Mouse (Mus musculus): ENCODE results near the gene Mfsd12. TPM values are rescaled to one million over a fixed set of nuclear protein-coding genes. Genes with fewer than 3 reads are reported as not detected.

Gene Mfsd12
- polyA plus RNA-seq, 1 experiment from 2014 or later = 9.8 TPM

- H3K27me3 ChIP-seq (replicated peaks; ENCODE audit: control insufficient read depth, insufficient read depth, low read length) = no peaks in the 10 kb centered on the region
- H3K4me3 ChIP-seq (ENCODE audit: low read depth, low read length) = peak overlapping the region; percentile 88
- H3K4me2 ChIP-seq (ENCODE audit: low read depth, low read length) = peak overlapping the region; percentile 92
- H3K27ac ChIP-seq (replicated peaks; ENCODE audit: low read depth, low read length) = peak overlapping the region; percentile 71
- peak; percentile 100 for DNase-seq (ENCODE audit: low spot score)
- H3K9ac ChIP-seq (ENCODE audit: low read depth, low read length) = peak overlapping the region; percentile 95
- WGBS = under 1% methylated on average over 34 of the region's 46 CpGs
- H3K36me3 ChIP-seq (ENCODE audit: control insufficient read depth, insufficient read depth, low read length) = peaks cover 18% of the 10 kb centered on the region
- H3K4me1 ChIP-seq (ENCODE audit: control insufficient read depth, insufficient read depth, low read length) = peaks cover 17% of the 10 kb centered on the region
- no peaks in the 10 kb centered on the region for H3K9me3 ChIP-seq (ENCODE audit: control insufficient read depth, low read length)
- ATAC-seq (ENCODE audit: low read depth) = peak; percentile 97
Measured at GRCm38 (mm10) chr10:81378553-81379182, 21.4 kb downstream of the Mfsd12 start.

- H3K9me3 ChIP-seq (ENCODE audit: control insufficient read depth, low read length) = no peaks in the 10 kb centered on the region
- 48% methylated on average over 3 of the region's 3 CpGs for WGBS
- H3K27me3 ChIP-seq (replicated peaks; ENCODE audit: control insufficient read depth, insufficient read depth, low read length) = no peaks in the 10 kb centered on the region
- peaks cover 17% of the 10 kb centered on the region for H3K4me1 ChIP-seq (ENCODE audit: control insufficient read depth, insufficient read depth, low read length)
- peak overlapping the region; percentile 60 for H3K9ac ChIP-seq (ENCODE audit: low read depth, low read length)
- peak overlapping the region; percentile 60 for H3K4me2 ChIP-seq (ENCODE audit: low read depth, low read length)
- peak overlapping the region; percentile 88 for H3K4me3 ChIP-seq (ENCODE audit: low read depth, low read length)
- H3K36me3 ChIP-seq (ENCODE audit: control insufficient read depth, insufficient read depth, low read length) = peaks cover 13% of the 10 kb centered on the region
- peak overlapping the region; percentile 71 for H3K27ac ChIP-seq (replicated peaks; ENCODE audit: low read depth, low read length)
- DNase-seq (ENCODE audit: low spot score) (no peak), ATAC-seq (ENCODE audit: low read depth) (no peak)
Measured at GRCm38 (mm10) chr10:81379183-81379553, 21.9 kb downstream of the Mfsd12 start.

- ATAC-seq (ENCODE audit: low read depth) = no peak
Measured at GRCm38 (mm10) chr10:81379809-81380378, 22.6 kb downstream of the Mfsd12 start.

GRCm38 (mm10) chr10:81382039-81382438, 24.7 kb downstream of the Mfsd12 start:
- ATAC-seq (ENCODE audit: low read depth) = no peak
- Histone ChIP-seq H3K9me3 (ENCODE audit: control insufficient read depth, low read length) (no peaks in the 10 kb centered on the region), H3K27me3 (replicated peaks; ENCODE audit: control insufficient read depth, insufficient read depth, low read length) (no peaks in the 10 kb centered on the region), H3K4me1 (ENCODE audit: control insufficient read depth, insufficient read depth, low read length) (peaks cover 15% of the 10 kb centered on the region), H3K36me3 (ENCODE audit: control insufficient read depth, insufficient read depth, low read length) (peaks cover 13% of the 10 kb centered on the region), H3K4me2 (ENCODE audit: low read depth, low read length) (no peak overlapping the region), H3K9ac (ENCODE audit: low read depth, low read length) (peak overlapping the region; percentile 34; the same call in 1 of the 2 replicates), H3K27ac (replicated peaks; ENCODE audit: low read depth, low read length) (no peak overlapping the region), H3K4me3 (ENCODE audit: low read depth, low read length) (no peak overlapping the region)
- no peak for DNase-seq (ENCODE audit: low spot score)
- WGBS = 71% methylated on average over 5 of the region's 5 CpGs

More at GRCm38 (mm10) chr10:81379809-81380378, 22.6 kb downstream of the Mfsd12 start:
- H3K4me3 ChIP-seq (ENCODE audit: low read depth, low read length) = no peak overlapping the region
- H3K27me3 ChIP-seq (replicated peaks; ENCODE audit: control insufficient read depth, insufficient read depth, low read length) = no peaks in the 10 kb centered on the region
- H3K27ac ChIP-seq (replicated peaks; ENCODE audit: low read depth, low read length) = no peak overlapping the region
- no peaks in the 10 kb centered on the region for H3K9me3 ChIP-seq (ENCODE audit: control insufficient read depth, low read length)
- peaks cover 18% of the 10 kb centered on the region for H3K4me1 ChIP-seq (ENCODE audit: control insufficient read depth, insufficient read depth, low read length)
- 88% methylated on average over 6 of the region's 6 CpGs for WGBS
- H3K9ac ChIP-seq (ENCODE audit: low read depth, low read length) = no peak overlapping the region
- H3K4me2 ChIP-seq (ENCODE audit: low read depth, low read length) = no peak overlapping the region
- peaks cover 10% of the 10 kb centered on the region for H3K36me3 ChIP-seq (ENCODE audit: control insufficient read depth, insufficient read depth, low read length)
- no peak for DNase-seq (ENCODE audit: low spot score)

GRCm38 (mm10) chr10:81383802-81384604, 26.7 kb downstream of the Mfsd12 start, which contains the start of the genes Dohh and Gm48551:
Gene Dohh (plus strand): TSS chr10:81384428.
Gene Gm48551 (plus strand): TSS chr10:81384466.
- Histone ChIP-seq H3K27ac (replicated peaks; ENCODE audit: low read depth, low read length) (peak within 1 kb of the TSS; percentile 83), H3K27me3 (replicated peaks; ENCODE audit: control insufficient read depth, insufficient read depth, low read length) (no peaks in the 10 kb centered on the region), H3K9ac (ENCODE audit: low read depth, low read length) (peak within 1 kb of the TSS; percentile 86), H3K4me2 (ENCODE audit: low read depth, low read length) (peak within 1 kb of the TSS; percentile 90), H3K4me1 (ENCODE audit: control insufficient read depth, insufficient read depth, low read length) (0 out of 2 replicates have a peak, but pooled peaks cover 10% of the 10 kb centered on the region), H3K36me3 (ENCODE audit: control insufficient read depth, insufficient read depth, low read length) (peaks cover 33% of the 10 kb centered on the region), H3K4me3 (ENCODE audit: low read depth, low read length) (peak within 1 kb of the TSS; percentile 99), H3K9me3 (ENCODE audit: control insufficient read depth, low read length) (no peaks in the 10 kb centered on the region)
- WGBS = 5% methylated on average over 50 of the region's 54 CpGs
- peak; percentile 97 for ATAC-seq (ENCODE audit: low read depth)
- peak; percentile 99 for DNase-seq (ENCODE audit: low spot score)

GRCm38 (mm10) chr10:81384605-81384982, 27.3 kb downstream of the Mfsd12 start:
- 0 out of 2 replicates have a peak, but pooled peaks cover 10% of the 10 kb centered on the region for H3K4me1 ChIP-seq (ENCODE audit: control insufficient read depth, insufficient read depth, low read length)
- no peaks in the 10 kb centered on the region for H3K27me3 ChIP-seq (replicated peaks; ENCODE audit: control insufficient read depth, insufficient read depth, low read length)
- peak overlapping the region; percentile 83 for H3K27ac ChIP-seq (replicated peaks; ENCODE audit: low read depth, low read length)
- peak overlapping the region; percentile 90 for H3K4me2 ChIP-seq (ENCODE audit: low read depth, low read length)
- 0% methylated on average over 18 of the region's 19 CpGs for WGBS
- H3K9ac ChIP-seq (ENCODE audit: low read depth, low read length) = peak overlapping the region; percentile 86
- H3K36me3 ChIP-seq (ENCODE audit: control insufficient read depth, insufficient read depth, low read length) = peaks cover 36% of the 10 kb centered on the region
- no peaks in the 10 kb centered on the region for H3K9me3 ChIP-seq (ENCODE audit: control insufficient read depth, low read length)
- peak overlapping the region; percentile 99 for H3K4me3 ChIP-seq (ENCODE audit: low read depth, low read length)
- DNase-seq (ENCODE audit: low spot score) = no peak
- ATAC-seq (ENCODE audit: low read depth) = 0 out of 2 replicates have a peak, but pooled peaks have one; percentile 5

- Histone ChIP-seq H3K4me3 (ENCODE audit: low read depth, low read length) (peak overlapping the region; percentile 99; the same call in 1 of the 2 replicates), H3K27me3 (replicated peaks; ENCODE audit: control insufficient read depth, insufficient read depth, low read length) (no peaks in the 10 kb centered on the region), H3K9me3 (ENCODE audit: control insufficient read depth, low read length) (no peaks in the 10 kb centered on the region), H3K4me2 (ENCODE audit: low read depth, low read length) (peak overlapping the region; percentile 90), H3K4me1 (ENCODE audit: control insufficient read depth, insufficient read depth, low read length) (0 out of 2 replicates have a peak, but pooled peaks cover 10% of the 10 kb centered on the region), H3K27ac (replicated peaks; ENCODE audit: low read depth, low read length) (no peak overlapping the region), H3K9ac (ENCODE audit: low read depth, low read length) (no peak overlapping the region; the same call in 1 of the 2 replicates), H3K36me3 (ENCODE audit: control insufficient read depth, insufficient read depth, low read length) (peaks cover 36% of the 10 kb centered on the region)
- ATAC-seq (ENCODE audit: low read depth) = no peak
- no peak for DNase-seq (ENCODE audit: low spot score)
- WGBS = 89% methylated on average over 21 of the region's 22 CpGs
Measured at GRCm38 (mm10) chr10:81385603-81386306, 28.5 kb downstream of the Mfsd12 start.

- H3K27ac ChIP-seq (replicated peaks; ENCODE audit: low read depth, low read length) = no peak overlapping the region
- H3K27me3 ChIP-seq (replicated peaks; ENCODE audit: control insufficient read depth, insufficient read depth, low read length) = no peaks in the 10 kb centered on the region
- WGBS = 92% methylated on average over 20 of the region's 20 CpGs
- H3K4me3 ChIP-seq (ENCODE audit: low read depth, low read length) = no peak overlapping the region
- no peak overlapping the region for H3K9ac ChIP-seq (ENCODE audit: low read depth, low read length)
- H3K4me2 ChIP-seq (ENCODE audit: low read depth, low read length) = no peak overlapping the region
- DNase-seq (ENCODE audit: low spot score) (no peak), ATAC-seq (ENCODE audit: low read depth) (no peak)
- peaks cover 36% of the 10 kb centered on the region for H3K36me3 ChIP-seq (ENCODE audit: control insufficient read depth, insufficient read depth, low read length)
- no peaks in the 10 kb centered on the region for H3K9me3 ChIP-seq (ENCODE audit: control insufficient read depth, low read length)
- H3K4me1 ChIP-seq (ENCODE audit: control insufficient read depth, insufficient read depth, low read length) = peaks cover 10% of the 10 kb centered on the region; the same call in 1 of the 2 replicates
Measured at GRCm38 (mm10) chr10:81387716-81388115, 30.4 kb downstream of the Mfsd12 start.
